19 mouse cellular contexts compared by ENCODE assay signal in the genomic region with DNA sequence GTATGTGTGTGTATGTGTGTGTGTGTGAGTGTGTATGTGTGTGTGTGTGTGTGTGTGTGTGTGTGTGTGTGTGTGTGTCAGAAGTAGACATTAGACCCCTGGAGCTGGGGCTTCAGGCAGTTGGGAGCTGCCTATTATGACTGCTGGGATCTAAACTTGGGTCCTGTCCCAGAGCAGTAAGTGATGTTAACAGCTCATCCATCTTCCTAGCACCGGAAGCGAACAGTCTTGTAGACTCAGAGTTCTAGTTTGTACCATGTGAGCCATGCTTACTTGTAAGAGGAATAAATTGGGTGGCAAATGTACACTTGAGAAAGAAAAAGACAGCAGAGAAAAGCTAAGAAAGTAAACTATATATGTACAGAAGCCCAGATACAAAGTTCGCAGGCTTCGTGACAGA.
"Had no signal": no experiment of that assay in that cellular context is flagged by ENCODE, and none has a peak within 500 bp of the region (broad histone marks: within the 10 kb centered on the region; RNA-seq: fewer than 3 reads in every experiment).

No protein-coding gene starts in this region.

- H3K4me1 ChIP-seq: intestine, embryonic 15.5 days; kidney, embryonic 15.5 days; limb, embryonic 12.5 days; limb, embryonic 15.5 days had no signal

- H3K4me3 ChIP-seq: intestine, embryonic 15.5 days; kidney, embryonic 15.5 days; layer of hippocampus, adult 2 months; left cerebral cortex, adult 2 months; limb, embryonic 12.5 days; limb, embryonic 15.5 days had no signal

- H3K27me3 ChIP-seq: intestine, embryonic 15.5 days; kidney, embryonic 15.5 days; limb, embryonic 12.5 days; limb, embryonic 15.5 days had no signal

- H3K27ac ChIP-seq: intestine, embryonic 15.5 days; kidney, embryonic 15.5 days; layer of hippocampus, adult 2 months; left cerebral cortex, adult 2 months; limb, embryonic 12.5 days; limb, embryonic 15.5 days; liver, embryonic 14.5 days had no signal

- H3K36me3 ChIP-seq: intestine, embryonic 15.5 days; kidney, embryonic 15.5 days; limb, embryonic 12.5 days; limb, embryonic 15.5 days had no signal

- H3K9me3 ChIP-seq: intestine, embryonic 15.5 days; kidney, embryonic 15.5 days; limb, embryonic 12.5 days; limb, embryonic 15.5 days had no signal

- ATAC-seq: intestine, embryonic 15.5 days; liver, postnatal 0 days had no signal

- H3K4me2 ChIP-seq: intestine, embryonic 15.5 days; kidney, embryonic 15.5 days; limb, embryonic 12.5 days; limb, embryonic 15.5 days; liver, embryonic 11.5 days; midbrain, embryonic 11.5 days had no signal

- DNase-seq: kidney, adult 11 months; kidney, adult 8-10 months; kidney, postnatal 25 days; layer of hippocampus, adult 9-11 months; left cerebral cortex, postnatal 4 days; liver, postnatal 0 days; midbrain, embryonic 14.5 days; thymus, adult 18-20 months; thymus, postnatal 14 days; thymus, postnatal 4 days had no signal

- H3K9ac ChIP-seq: intestine, embryonic 15.5 days; kidney, embryonic 15.5 days; limb, embryonic 12.5 days; limb, embryonic 15.5 days; liver, embryonic 14.5 days; liver, postnatal 0 days had no signal
